Mouse (Mus musculus): ENCODE results near the gene Rnf167. TPM values are rescaled to one million over a fixed set of nuclear protein-coding genes. Genes with fewer than 3 reads are reported as not detected.

The Rnf167 gene
- polyA plus RNA-seq, 1 experiment from 2014 or later = 73.2 TPM

GRCm38 (mm10) chr11:70610752-70611151, 36.3 kb upstream of the Rnf167 start:
- H3K4me1 ChIP-seq (ENCODE audit: control insufficient read depth in 2 of 2, insufficient read depth in 2 of 2, low read length in 2 of 2) = peaks cover 10 to 14% of the 10 kb centered on the region in 2 experiments
- H3K4me3 ChIP-seq (ENCODE audit: control insufficient read depth in 1 of 2, insufficient read depth in 1 of 2, low read depth in 1 of 2, low read length in 2 of 2) = no peak overlapping the region
- no peak for ATAC-seq (ENCODE audit: insufficient number of reproducible peaks, insufficient read depth, low FRiP score, low read depth)
- H3K36me3 ChIP-seq (ENCODE audit: control insufficient read depth, insufficient read depth, low read length) = peaks cover 76% of the 10 kb centered on the region
- 80% methylated on average over 4 of the region's 4 CpGs for WGBS
- no peaks in the 10 kb centered on the region for H3K9me3 ChIP-seq (ENCODE audit: control insufficient read depth, low read length)
- no peak overlapping the region for H3K27ac ChIP-seq (replicated peaks in 1 of 2; ENCODE audit: control insufficient read depth in 1 of 2, insufficient read depth in 1 of 2, low read depth in 2 of 2, low read length in 2 of 2)
- H3K4me2 ChIP-seq (ENCODE audit: low read length) = no peak overlapping the region
- no peaks in the 10 kb centered on the region for H3K27me3 ChIP-seq (ENCODE audit: control insufficient read depth, insufficient read depth, low read length)
- no peak overlapping the region for H3K9ac ChIP-seq (ENCODE audit: low read length)

GRCm38 (mm10) chr11:70612505-70612904, 34.5 kb upstream of the Rnf167 start:
- peaks cover 59% of the 10 kb centered on the region for H3K36me3 ChIP-seq (ENCODE audit: control insufficient read depth, insufficient read depth, low read length)
- 66% methylated on average over 7 of the region's 7 CpGs for WGBS
- no peak for ATAC-seq (ENCODE audit: insufficient number of reproducible peaks, insufficient read depth, low FRiP score, low read depth)

DNA sequence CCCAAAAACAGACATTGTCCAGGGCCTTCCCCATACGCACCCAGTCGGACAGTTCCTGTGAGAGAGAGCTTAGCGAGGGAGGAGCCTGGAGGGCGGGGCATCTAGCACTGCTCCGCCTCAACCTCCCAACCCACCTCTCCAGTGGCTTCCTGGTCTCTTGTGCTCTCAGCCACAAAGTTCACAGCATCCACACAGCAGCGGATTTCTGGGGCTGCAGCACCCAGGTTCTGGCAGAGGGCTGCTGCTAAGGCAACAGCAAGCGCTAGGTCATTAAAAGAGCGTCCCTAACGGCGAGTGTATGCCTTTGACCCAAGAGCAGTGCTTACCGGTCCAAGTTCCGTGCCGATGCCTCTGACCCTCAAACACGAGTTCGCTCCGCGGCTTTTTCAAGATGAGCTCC, 32.0 kb upstream of the Rnf167 start:
- Histone ChIP-seq H3K4me1 (ENCODE audit: control insufficient read depth in 2 of 2, insufficient read depth in 2 of 2, low read length in 2 of 2) (peaks cover 12 to 15% of the 10 kb centered on the region in 2 experiments), H3K27me3 (ENCODE audit: control insufficient read depth, insufficient read depth, low read length) (0 out of 2 replicates have a peak, but pooled peaks cover 7% of the 10 kb centered on the region), H3K27ac (replicated peaks in 1 of 2; ENCODE audit: control insufficient read depth in 1 of 2, insufficient read depth in 1 of 2, low read depth in 2 of 2, low read length in 2 of 2) (peak overlapping the region; percentile 41 to 48), H3K4me3 (ENCODE audit: control insufficient read depth in 1 of 2, insufficient read depth in 1 of 2, low read depth in 1 of 2, low read length in 2 of 2) (peak overlapping the region; percentile 37), H3K9me3 (ENCODE audit: control insufficient read depth, low read length) (no peaks in the 10 kb centered on the region), H3K9ac (ENCODE audit: low read length) (peak overlapping the region; percentile 66), H3K4me2 (ENCODE audit: low read length) (peak overlapping the region; percentile 77), H3K36me3 (ENCODE audit: control insufficient read depth, insufficient read depth, low read length) (peaks cover 33% of the 10 kb centered on the region)
- WGBS = 2% methylated on average over 17 of the region's 17 CpGs
- peak; percentile 80 for ATAC-seq (ENCODE audit: insufficient number of reproducible peaks, insufficient read depth, low FRiP score, low read depth)

More at GRCm38 (mm10) chr11:70612505-70612904, 34.5 kb upstream of the Rnf167 start:
- Histone ChIP-seq H3K9me3 (ENCODE audit: control insufficient read depth, low read length) (no peaks in the 10 kb centered on the region), H3K27ac (replicated peaks in 1 of 2; ENCODE audit: control insufficient read depth in 1 of 2, insufficient read depth in 1 of 2, low read depth in 2 of 2, low read length in 2 of 2) (no peak overlapping the region), H3K4me1 (ENCODE audit: control insufficient read depth in 2 of 2, insufficient read depth in 2 of 2, low read length in 2 of 2) (peaks cover 12 to 15% of the 10 kb centered on the region in 2 experiments), H3K27me3 (ENCODE audit: control insufficient read depth, insufficient read depth, low read length) (0 out of 2 replicates have a peak, but pooled peaks cover 7% of the 10 kb centered on the region), H3K9ac (ENCODE audit: low read length) (no peak overlapping the region), H3K4me2 (ENCODE audit: low read length) (no peak overlapping the region), H3K4me3 (ENCODE audit: control insufficient read depth in 1 of 2, insufficient read depth in 1 of 2, low read depth in 1 of 2, low read length in 2 of 2) (no peak overlapping the region)

DNA sequence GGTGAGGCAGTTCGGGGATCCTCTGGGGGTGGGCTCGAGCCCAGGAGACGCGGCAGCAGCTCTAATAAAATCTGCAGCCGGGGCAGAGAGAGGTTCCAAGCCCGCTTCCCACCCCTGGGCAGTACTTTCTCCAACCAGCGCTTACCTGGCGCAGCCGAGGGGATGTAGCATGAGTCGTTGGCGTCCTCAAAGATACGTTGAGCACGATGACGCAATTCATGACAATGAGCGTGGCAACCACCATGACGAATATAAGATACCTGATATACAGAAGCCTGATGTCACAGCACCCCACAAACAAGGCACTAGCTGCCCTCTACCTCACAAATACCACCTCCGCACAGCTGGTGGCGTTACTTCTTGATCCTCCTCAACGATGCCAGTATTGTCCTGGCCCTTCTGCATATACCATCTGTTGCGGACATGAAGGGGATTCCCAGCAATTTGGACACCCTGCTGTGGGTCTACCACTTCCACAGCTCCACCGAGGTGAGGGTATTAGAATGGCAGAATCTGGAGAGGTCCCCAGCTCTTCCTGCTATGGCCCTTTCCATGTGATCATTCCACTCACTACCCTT, 31.4 kb upstream of the Rnf167 start, which contains the start of gene 4930544D05Rik:
Gene 4930544D05Rik, plus strand, starts transcription at position 333 of the 578 bp plus-strand sequence.
- H3K27ac ChIP-seq (replicated peaks in 1 of 2; ENCODE audit: control insufficient read depth in 1 of 2, insufficient read depth in 1 of 2, low read depth in 2 of 2, low read length in 2 of 2) = peak within 1 kb of the TSS; percentile 41 to 48
- peaks cover 28% of the 10 kb centered on the region for H3K36me3 ChIP-seq (ENCODE audit: control insufficient read depth, insufficient read depth, low read length)
- 7% methylated on average over 21 of the region's 21 CpGs for WGBS
- H3K9me3 ChIP-seq (ENCODE audit: control insufficient read depth, low read length) = no peaks in the 10 kb centered on the region
- H3K9ac ChIP-seq (ENCODE audit: low read length) = peak within 1 kb of the TSS; percentile 66
- H3K27me3 ChIP-seq (ENCODE audit: control insufficient read depth, insufficient read depth, low read length) = 0 out of 2 replicates have a peak, but pooled peaks cover 7% of the 10 kb centered on the region
- peak within 1 kb of the TSS; percentile 37 for H3K4me3 ChIP-seq (ENCODE audit: control insufficient read depth in 1 of 2, insufficient read depth in 1 of 2, low read depth in 1 of 2, low read length in 2 of 2)
- H3K4me1 ChIP-seq (ENCODE audit: control insufficient read depth in 2 of 2, insufficient read depth in 2 of 2, low read length in 2 of 2) = peaks cover 12 to 15% of the 10 kb centered on the region in 2 experiments
- H3K4me2 ChIP-seq (ENCODE audit: low read length) = peak within 1 kb of the TSS; percentile 77
- ATAC-seq (ENCODE audit: insufficient number of reproducible peaks, insufficient read depth, low FRiP score, low read depth) = no peak

DNA sequence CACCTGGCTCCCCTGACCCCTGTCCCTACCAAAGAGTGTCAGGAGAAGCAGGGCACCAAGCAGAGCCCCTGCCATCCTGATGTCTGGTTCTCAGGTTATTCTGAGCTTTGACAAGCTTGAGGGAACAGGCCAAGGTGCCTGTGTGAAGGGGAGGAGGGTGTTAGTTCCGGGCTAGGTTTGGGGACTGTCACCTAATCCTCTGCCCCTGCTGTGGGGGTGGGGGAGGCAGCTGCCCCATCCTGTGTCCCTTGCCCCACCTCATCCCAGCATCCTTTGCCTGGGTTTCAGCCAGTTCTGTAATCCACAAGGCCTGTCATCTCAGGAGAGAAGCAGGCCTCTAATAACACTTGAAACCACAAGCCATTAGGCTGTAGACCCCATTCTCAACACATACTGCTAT, 27.9 kb upstream of the Rnf167 start, which contains the start of gene Chrne:
Gene Chrne, minus strand, starts transcription at position 116 of the 400 bp plus-strand sequence.
- Histone ChIP-seq H3K9ac (ENCODE audit: low read length) (no peak within 1 kb of the TSS), H3K27ac (replicated peaks in 1 of 2; ENCODE audit: control insufficient read depth in 1 of 2, insufficient read depth in 1 of 2, low read depth in 2 of 2, low read length in 2 of 2) (no peak within 1 kb of the TSS), H3K27me3 (ENCODE audit: control insufficient read depth, insufficient read depth, low read length) (0 out of 2 replicates have a peak, but pooled peaks cover 7% of the 10 kb centered on the region), H3K9me3 (ENCODE audit: control insufficient read depth, low read length) (no peaks in the 10 kb centered on the region), H3K4me2 (ENCODE audit: low read length) (no peak within 1 kb of the TSS), H3K4me1 (ENCODE audit: control insufficient read depth in 2 of 2, insufficient read depth in 2 of 2, low read length in 2 of 2) (peaks cover 14 to 15% of the 10 kb centered on the region in 2 experiments), H3K4me3 (ENCODE audit: control insufficient read depth in 1 of 2, insufficient read depth in 1 of 2, low read depth in 1 of 2, low read length in 2 of 2) (no peak within 1 kb of the TSS), H3K36me3 (ENCODE audit: control insufficient read depth, insufficient read depth, low read length) (no peaks in the 10 kb centered on the region)
- 27% methylated on average over 1 of the region's 1 CpGs for WGBS
- ATAC-seq (ENCODE audit: insufficient number of reproducible peaks, insufficient read depth, low FRiP score, low read depth) = no peak

DNA sequence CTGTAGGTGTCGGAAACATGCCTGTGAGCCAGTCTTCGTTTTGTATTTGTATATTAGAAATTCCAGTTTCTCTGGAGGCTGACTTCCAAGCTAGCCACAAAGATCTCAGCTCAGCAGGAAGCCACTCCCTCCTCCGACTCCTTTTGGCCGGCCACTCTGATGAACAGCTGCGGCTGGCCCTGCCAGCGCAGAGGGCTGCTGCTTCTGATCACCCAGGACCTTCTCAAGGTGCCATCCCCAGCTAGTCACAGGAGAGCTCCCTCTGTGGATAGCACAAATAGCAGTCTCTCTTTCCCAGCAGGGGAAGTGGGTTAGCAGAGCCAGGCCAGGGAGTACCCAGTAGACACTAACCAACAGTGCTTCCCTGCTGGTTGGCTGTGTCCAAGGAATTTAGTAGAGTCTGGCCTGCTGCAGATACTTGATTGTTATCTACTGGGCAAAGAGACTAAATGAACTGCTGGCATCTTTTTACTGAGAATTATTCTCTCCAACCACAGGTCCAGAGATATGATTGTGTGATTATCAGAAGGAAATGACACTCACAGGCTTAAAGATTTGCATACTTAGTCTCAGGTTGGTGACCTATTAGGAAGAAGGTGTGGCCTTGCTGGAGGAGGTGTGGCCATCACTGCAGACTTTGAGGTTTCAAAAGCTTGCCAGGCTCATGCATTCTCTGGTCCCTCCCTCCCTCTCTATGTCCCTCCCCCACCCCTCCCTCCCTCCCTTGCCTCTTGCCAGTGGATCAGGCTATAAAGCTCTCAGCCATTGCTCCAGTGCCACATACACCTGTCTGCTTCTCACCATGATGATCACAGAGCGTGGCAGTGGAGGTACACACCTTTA, 24.8 kb upstream of the Rnf167 start:
- Histone ChIP-seq H3K4me2 (ENCODE audit: low read length) (no peak overlapping the region), H3K4me1 (ENCODE audit: control insufficient read depth in 2 of 2, insufficient read depth in 2 of 2, low read length in 2 of 2) (peaks cover 0 to 2% of the 10 kb centered on the region in 2 experiments; a peak in 1 of 4 replicates), H3K36me3 (ENCODE audit: control insufficient read depth, insufficient read depth, low read length) (no peaks in the 10 kb centered on the region), H3K4me3 (ENCODE audit: control insufficient read depth in 1 of 2, insufficient read depth in 1 of 2, low read depth in 1 of 2, low read length in 2 of 2) (no peak overlapping the region), H3K27me3 (ENCODE audit: control insufficient read depth, insufficient read depth, low read length) (no peaks in the 10 kb centered on the region), H3K9ac (ENCODE audit: low read length) (no peak overlapping the region), H3K27ac (replicated peaks in 1 of 2; ENCODE audit: control insufficient read depth in 1 of 2, insufficient read depth in 1 of 2, low read depth in 2 of 2, low read length in 2 of 2) (no peak overlapping the region), H3K9me3 (ENCODE audit: control insufficient read depth, low read length) (no peaks in the 10 kb centered on the region)
- 33% methylated on average over 7 of the region's 7 CpGs for WGBS
- no peak for ATAC-seq (ENCODE audit: insufficient number of reproducible peaks, insufficient read depth, low FRiP score, low read depth)

- Histone ChIP-seq H3K9ac (ENCODE audit: low read length) (no peak overlapping the region), H3K27ac (replicated peaks in 1 of 2; ENCODE audit: control insufficient read depth in 1 of 2, insufficient read depth in 1 of 2, low read depth in 2 of 2, low read length in 2 of 2) (no peak overlapping the region), H3K36me3 (ENCODE audit: control insufficient read depth, insufficient read depth, low read length) (no peaks in the 10 kb centered on the region), H3K4me1 (ENCODE audit: control insufficient read depth in 2 of 2, insufficient read depth in 2 of 2, low read length in 2 of 2) (peaks cover 0 to 2% of the 10 kb centered on the region in 2 experiments; a peak in 1 of 4 replicates), H3K4me3 (ENCODE audit: control insufficient read depth in 1 of 2, insufficient read depth in 1 of 2, low read depth in 1 of 2, low read length in 2 of 2) (no peak overlapping the region), H3K4me2 (ENCODE audit: low read length) (no peak overlapping the region), H3K9me3 (ENCODE audit: control insufficient read depth, low read length) (no peaks in the 10 kb centered on the region), H3K27me3 (ENCODE audit: control insufficient read depth, insufficient read depth, low read length) (no peaks in the 10 kb centered on the region)
- 58% methylated on average over 10 of the region's 10 CpGs for WGBS
- no peak for ATAC-seq (ENCODE audit: insufficient number of reproducible peaks, insufficient read depth, low FRiP score, low read depth)
These were observed 23.8 kb upstream of the Rnf167 start for GRCm38 (mm10) chr11:70623053-70623742.

Data from heart, embryonic 14.5 days (tissue).